ENCODE assay signal across 9 mouse cellular contexts in the genomic region with DNA sequence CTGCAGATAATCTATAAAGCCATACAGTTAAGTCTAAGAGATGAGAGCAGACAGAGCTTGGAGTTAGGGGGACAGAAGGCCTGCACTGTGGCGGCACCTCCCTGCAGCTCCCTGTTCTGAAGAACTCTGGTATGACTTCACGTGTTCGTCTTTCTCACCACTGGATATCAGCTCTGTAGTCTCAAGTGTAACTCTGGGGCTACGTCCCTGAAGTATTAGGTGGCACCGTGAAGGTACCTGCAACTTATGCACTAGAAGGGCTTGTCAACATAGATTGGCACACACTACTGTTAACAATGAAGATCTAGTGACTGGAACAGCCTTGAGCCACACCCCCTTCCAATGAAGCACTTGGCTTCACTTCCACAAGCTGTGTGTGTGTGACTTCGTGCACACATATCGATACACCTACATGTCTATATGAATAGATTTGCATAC. TPM values are rescaled to one million over a fixed set of nuclear protein-coding genes. Genes with fewer than 3 reads are reported as not detected.
A peak's percentile ranks its signal among the peaks of the same experiment; 100 is the strongest.
DNase-seq lines count a peak whose midpoint lies in the region; ATAC-seq lines count a peak whose summit lies in the region.
"Had no signal": no experiment of that assay in that cellular context is flagged by ENCODE, and none has a peak within 500 bp of the region (broad histone marks: within the 10 kb centered on the region; RNA-seq: fewer than 3 reads in every experiment).

No protein-coding gene starts in this region.

- no peak overlapping the region for H3K27ac ChIP-seq in lung, embryonic 16.5 days (ENCODE audit: low read length)
- no peak overlapping the region for H3K27ac ChIP-seq in liver, embryonic 12.5 days
- H3K27ac ChIP-seq in stomach, embryonic 14.5 days (ENCODE audit: low read length) = no peak overlapping the region
- H3K27ac ChIP-seq: liver, embryonic 14.5 days had no signal

- no peaks in the 10 kb centered on the region for H3K36me3 ChIP-seq in lung, embryonic 16.5 days (ENCODE audit: control insufficient read depth, insufficient read depth, low read length)
- no peaks in the 10 kb centered on the region for H3K36me3 ChIP-seq in liver, embryonic 12.5 days
- no peaks in the 10 kb centered on the region for H3K36me3 ChIP-seq in stomach, embryonic 14.5 days (ENCODE audit: control insufficient read depth, insufficient read depth, low read length)

- H3K9ac ChIP-seq in lung, embryonic 16.5 days (ENCODE audit: low read length) = peak overlapping the region; percentile 55
- H3K9ac ChIP-seq in liver, embryonic 12.5 days = no peak overlapping the region
- H3K9ac ChIP-seq in stomach, embryonic 14.5 days (replicated peaks; ENCODE audit: low read depth, low read length) = no peak overlapping the region
- H3K9ac ChIP-seq: liver, embryonic 14.5 days had no signal

- peaks cover 4% of the 10 kb centered on the region; the same call in 1 of the 2 replicates for H3K4me1 ChIP-seq in lung, embryonic 16.5 days (replicated peaks; ENCODE audit: control insufficient read depth, insufficient read depth, low read length)
- no peaks in the 10 kb centered on the region for H3K4me1 ChIP-seq in liver, embryonic 12.5 days
- H3K4me1 ChIP-seq in stomach, embryonic 14.5 days (ENCODE audit: control insufficient read depth, insufficient read depth, low read length) = no peaks in the 10 kb centered on the region

- peak overlapping the region; percentile 48 for H3K4me2 ChIP-seq in lung, embryonic 16.5 days (ENCODE audit: low read depth, low read length)
- H3K4me2 ChIP-seq in liver, embryonic 12.5 days = peak overlapping the region; percentile 37
- H3K4me2 ChIP-seq in stomach, embryonic 14.5 days (replicated peaks; ENCODE audit: low read depth, low read length) = peak overlapping the region; percentile 37

- H3K27me3 ChIP-seq in lung, embryonic 16.5 days (ENCODE audit: control insufficient read depth, insufficient read depth, low read depth, low read length) = no peaks in the 10 kb centered on the region
- H3K27me3 ChIP-seq in liver, embryonic 12.5 days (replicated peaks) = no peaks in the 10 kb centered on the region
- H3K27me3 ChIP-seq in stomach, embryonic 14.5 days (ENCODE audit: control insufficient read depth, insufficient read depth, low read length) = no peaks in the 10 kb centered on the region

- no peaks in the 10 kb centered on the region for H3K9me3 ChIP-seq in lung, embryonic 16.5 days (ENCODE audit: control insufficient read depth, low read length)
- no peaks in the 10 kb centered on the region for H3K9me3 ChIP-seq in liver, embryonic 12.5 days (replicated peaks)
- no peaks in the 10 kb centered on the region for H3K9me3 ChIP-seq in stomach, embryonic 14.5 days (ENCODE audit: control insufficient read depth, low read depth, low read length)

- peak; percentile 51; the same call in 1 of the 2 replicates for ATAC-seq in cerebellum, adult (ENCODE audit: insufficient number of reproducible peaks, low FRiP score, low TSS enrichment)
- ATAC-seq in lung, embryonic 16.5 days (ENCODE audit: low read depth) = peak; percentile 59
- 0 out of 2 replicates have a peak, but pooled peaks have one; percentile 27 for ATAC-seq in liver, embryonic 12.5 days
- ATAC-seq in stomach, embryonic 14.5 days (ENCODE audit: insufficient number of reproducible peaks, insufficient read depth, low FRiP score, low read depth) = no peak

- H3K4me3 ChIP-seq in lung, embryonic 16.5 days (ENCODE audit: low read length) = 0 out of 2 replicates have a peak overlapping the region, but pooled peaks have one; percentile 24
- H3K4me3 ChIP-seq in liver, embryonic 12.5 days = no peak overlapping the region
- H3K4me3 ChIP-seq in stomach, embryonic 14.5 days (ENCODE audit: low read depth, low read length) = no peak overlapping the region

- 45% methylated on average over 7 of the region's 7 CpGs for WGBS in lung, embryonic 16.5 days
- 63% methylated on average over 7 of the region's 7 CpGs for WGBS in liver, embryonic 12.5 days (ENCODE audit: insufficient replicate concordance)
- 60% methylated on average over 7 of the region's 7 CpGs for WGBS in stomach, embryonic 14.5 days

- DNase-seq in cerebellum, adult 18-20 months = no peak
- DNase-seq in lung, postnatal 14 days = no peak
- DNase-seq in right cerebral cortex, postnatal 25 days = no peak
- no peak for DNase-seq in cerebellum, postnatal 14 days

RNA-seq across cellular contexts. Expression of a gene that starts 25.5 kb away (rescaled TPM):
- 2.1 and 2.5 TPM in 2 replicates for polyA plus RNA-seq in lung, embryonic 16.5 days (2015; fragmentation: Nextera tagmentation; extraction: Ambion mirVana)
- 5.7 and 5.8 TPM in 2 replicates for polyA plus RNA-seq in liver, embryonic 12.5 days (2016; fragmentation: Nextera tagmentation; extraction: Ambion mirVana)
- polyA plus RNA-seq in stomach, embryonic 14.5 days (2014; fragmentation: Nextera tagmentation; extraction: Ambion mirVana) = 0.88 and 1.3 TPM in 2 replicates
